Mouse (Mus musculus) embryonic facial prominence, embryonic 10.5 days (tissue): ENCODE data around the gene Gpkow. TPM values are rescaled to one million over a fixed set of nuclear protein-coding genes. Genes with fewer than 3 reads are reported as not detected.

Source experiments
- DNase-seq: peaks from one replicate; pipeline ENCODE4 v3.0.0-alpha.2; 2017; ENCODE audit warnings: low spot score
- H3K27ac ChIP-seq: fragments of 300-500 bp; sonication (generic); replicated peaks from 2 replicates; pipeline ENCODE4 v1.5.1; 2016; ENCODE audit warnings: mild to moderate bottlenecking
- H3K27me3 ChIP-seq: fragments of 300-500 bp; sonication (generic); replicated peaks from 2 replicates; pipeline ENCODE4 v1.6.1; 2016; ENCODE audit warnings: low read depth, mild to moderate bottlenecking; ENCODE audit not compliant: poor library complexity, severe bottlenecking
- H3K36me3 ChIP-seq: fragments of 300-500 bp; sonication (generic); replicated peaks from 2 replicates; pipeline ENCODE4 v1.6.1; 2016; ENCODE audit warnings: mild to moderate bottlenecking, moderate library complexity
- H3K4me1 ChIP-seq: fragments of 300-500 bp; sonication (generic); 2 replicates; pipeline ENCODE4 v1.6.1; 2016
- H3K4me3 ChIP-seq: fragments of 300-500 bp; sonication (generic); 2 replicates; pipeline ENCODE4 v1.5.1; 2016; ENCODE audit warnings: mild to moderate bottlenecking, moderate library complexity
- H3K9me3 ChIP-seq: fragments of 300-500 bp; sonication (generic); 2 replicates; pipeline ENCODE4 v1.6.1; 2016; ENCODE audit warnings: mild to moderate bottlenecking
- WGBS: fragments of 180-500 bp; shearing (Covaris S2); methylation state at CpG from one replicate; pipeline ENCODE4 v1.1.7; 2016; 5-methylcytosine and 5-hydroxymethylcytosine counted together
- polyA plus RNA-seq: library from polyadenylated mRNA; unstranded; fragments of >200 nt; fragmentation: Nextera tagmentation; extraction: Ambion mirVana; gene quantifications from 2 replicates; pipeline ENCODE4 v1.2.1, GENCODE M21; 2016

Gpkow gene
- polyA plus RNA-seq, 1 experiment from 2014 or later = 40.2 TPM

- peaks cover 4% of the 10 kb centered on the region; the same call in 1 of the 2 replicates for H3K9me3 ChIP-seq
- peak; percentile 12 for DNase-seq
- whole genome bisulfite sequencing = 59% methylated on average over 6 of the region's 6 CpGs
- peaks cover 21% of the 10 kb centered on the region; the same call in 1 of the 2 replicates for H3K27me3 ChIP-seq
- no peak overlapping the region for H3K27ac ChIP-seq
- H3K4me3 ChIP-seq = no peak overlapping the region
- H3K4me1 ChIP-seq = peaks cover 18% of the 10 kb centered on the region
- H3K36me3 ChIP-seq = peaks cover 7% of the 10 kb centered on the region; the same call in 1 of the 2 replicates
Measured at GRCm38 (mm10) chrX:7672739-7673138, 24.2 kb upstream of the Gpkow start.

DNA sequence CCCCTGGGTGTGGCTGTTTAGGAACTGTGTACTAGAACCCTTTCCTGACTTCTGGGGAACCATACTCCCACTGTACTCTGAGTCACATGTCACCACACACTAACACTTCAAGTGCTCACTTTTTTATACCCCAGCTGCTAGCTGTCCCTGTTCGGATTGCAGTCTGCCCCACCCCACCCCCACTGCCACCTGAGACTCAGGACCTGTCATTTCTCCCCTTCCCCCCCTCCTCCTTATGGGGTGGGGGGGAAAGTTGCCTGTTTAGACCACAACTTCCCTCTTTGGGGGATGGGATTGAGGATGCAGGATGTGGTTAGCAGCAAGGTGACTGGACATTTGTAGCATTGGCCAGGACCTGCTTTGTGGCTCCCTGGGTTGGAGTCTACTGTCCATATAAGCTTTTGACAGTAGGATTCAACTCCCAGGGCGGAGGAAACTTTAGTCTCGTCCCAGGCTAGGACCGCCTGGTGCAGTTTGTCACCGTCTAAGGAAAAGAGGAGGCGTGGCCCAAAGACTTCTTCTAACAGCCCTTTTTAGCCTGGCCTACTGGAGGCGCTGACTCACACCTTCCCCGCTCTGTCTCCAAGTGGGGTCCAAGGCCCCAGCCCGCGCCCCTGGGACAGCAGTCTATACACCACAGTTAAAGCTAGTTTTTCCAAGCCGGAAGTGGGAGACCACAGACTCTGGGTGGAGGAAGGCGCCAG is 23.2 kb upstream of the Gpkow start:
- Histone ChIP-seq H3K27me3 (peaks cover 21% of the 10 kb centered on the region; the same call in 1 of the 2 replicates), H3K27ac (no peak overlapping the region), H3K4me3 (peak overlapping the region; percentile 41; the same call in 1 of the 2 replicates), H3K9me3 (peaks cover 4% of the 10 kb centered on the region; the same call in 1 of the 2 replicates), H3K36me3 (peaks cover 6% of the 10 kb centered on the region; the same call in 1 of the 2 replicates), H3K4me1 (peaks cover 18% of the 10 kb centered on the region)
- peak; percentile 18 for DNase-seq
- WGBS = 38% methylated on average over 12 of the region's 12 CpGs

DNA sequence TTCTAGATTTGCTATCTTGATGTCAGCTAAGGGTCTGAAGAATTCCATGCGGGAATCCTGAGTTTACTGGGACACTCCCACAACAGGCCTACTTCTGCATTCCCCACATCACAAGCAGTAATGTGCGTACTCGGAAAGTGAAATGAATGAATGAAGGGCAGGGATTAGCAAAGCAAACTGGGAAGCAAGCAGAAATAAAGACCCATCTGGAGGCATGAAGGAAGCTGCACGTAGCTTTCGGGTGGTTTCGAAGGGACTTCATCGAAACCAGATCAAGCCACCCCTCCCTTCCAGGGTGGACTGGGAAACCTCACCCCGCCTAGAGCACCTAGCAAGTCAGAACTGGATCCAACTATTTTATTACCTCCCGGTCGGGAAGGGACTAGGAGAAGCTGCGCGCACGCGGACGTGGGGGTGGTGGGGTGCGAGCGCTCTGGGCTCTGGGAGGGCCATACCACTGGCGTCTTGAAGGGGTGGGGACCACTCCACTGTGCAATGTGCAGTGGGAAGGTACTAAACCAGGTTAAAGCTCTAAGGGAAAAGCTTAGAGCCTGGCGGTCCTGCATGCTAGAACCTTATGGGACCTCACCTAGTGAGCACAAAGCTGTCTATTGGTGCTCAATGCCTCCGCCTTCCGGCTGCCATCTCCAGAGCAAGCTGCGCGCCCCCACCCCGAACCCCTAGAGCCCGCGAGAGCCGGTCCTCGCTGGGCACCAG is 22.5 kb upstream of the Gpkow start:
- peak overlapping the region; percentile 41 for H3K4me3 ChIP-seq
- H3K9me3 ChIP-seq = peaks cover 4% of the 10 kb centered on the region; the same call in 1 of the 2 replicates
- H3K27me3 ChIP-seq = peaks cover 21% of the 10 kb centered on the region; the same call in 1 of the 2 replicates
- WGBS = 32% methylated on average over 28 of the region's 28 CpGs
- peak overlapping the region; percentile 40; the same call in 1 of the 2 replicates for H3K27ac ChIP-seq
- peak; percentile 44 for DNase-seq
- peaks cover 18% of the 10 kb centered on the region for H3K4me1 ChIP-seq
- H3K36me3 ChIP-seq = no peaks in the 10 kb centered on the region

DNA sequence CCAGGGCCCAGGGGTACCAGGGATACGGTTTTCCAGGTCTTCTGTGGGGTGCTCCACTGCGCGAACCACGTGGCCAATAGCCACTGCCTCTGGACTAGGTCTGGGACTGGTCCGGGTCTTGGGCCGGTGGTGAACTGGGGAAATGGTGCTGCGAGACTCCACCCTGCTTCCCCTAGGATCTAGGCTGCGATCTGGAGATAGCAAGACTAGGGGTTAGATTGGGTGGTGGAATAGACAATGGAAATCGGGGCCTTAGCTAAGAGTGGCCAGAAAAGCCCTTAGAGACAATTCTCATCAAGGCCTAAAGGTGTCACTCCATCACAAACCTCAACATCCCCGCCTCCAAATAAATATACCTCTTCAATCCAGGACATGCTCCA is 21.9 kb upstream of the Gpkow start:
- H3K4me1 ChIP-seq = peaks cover 18% of the 10 kb centered on the region
- no peaks in the 10 kb centered on the region for H3K36me3 ChIP-seq
- peaks cover 21% of the 10 kb centered on the region; the same call in 1 of the 2 replicates for H3K27me3 ChIP-seq
- peaks cover 4% of the 10 kb centered on the region; the same call in 1 of the 2 replicates for H3K9me3 ChIP-seq
- DNase-seq = no peak
- H3K4me3 ChIP-seq = peak overlapping the region; percentile 41
- WGBS = 37% methylated on average over 10 of the region's 10 CpGs
- H3K27ac ChIP-seq = peak overlapping the region; percentile 40; the same call in 1 of the 2 replicates

DNA sequence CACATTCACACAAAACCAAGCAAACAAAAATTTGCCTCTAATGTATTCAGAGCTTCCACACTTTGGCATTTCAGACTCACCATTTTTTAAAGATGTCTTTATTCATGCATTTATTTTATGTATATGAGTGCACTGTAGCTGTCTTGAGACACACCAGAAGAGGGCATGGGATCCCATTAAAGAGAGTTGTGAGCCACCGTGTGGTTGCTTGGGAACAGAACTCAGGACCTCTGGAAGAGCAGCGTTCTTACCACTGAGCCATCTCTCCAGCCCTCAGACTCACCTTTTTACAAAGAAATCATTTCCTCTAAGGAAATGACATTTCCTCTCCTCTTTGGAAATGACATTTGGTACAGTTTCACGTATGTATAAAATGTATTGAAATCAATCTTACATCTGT is 17.9 kb upstream of the Gpkow start:
- Histone ChIP-seq H3K36me3 (no peaks in the 10 kb centered on the region), H3K27me3 (peaks cover 22% of the 10 kb centered on the region), H3K4me1 (peaks cover 6% of the 10 kb centered on the region; the same call in 1 of the 2 replicates), H3K27ac (no peak overlapping the region), H3K9me3 (no peaks in the 10 kb centered on the region; the same call in 1 of the 2 replicates), H3K4me3 (no peak overlapping the region)
- DNase-seq = no peak
- WGBS = 43% methylated on average over 3 of the region's 3 CpGs

- Histone ChIP-seq H3K27me3 (peaks cover 17% of the 10 kb centered on the region; the same call in 1 of the 2 replicates), H3K27ac (no peak overlapping the region), H3K36me3 (no peaks in the 10 kb centered on the region), H3K9me3 (no peaks in the 10 kb centered on the region; the same call in 1 of the 2 replicates), H3K4me3 (peak overlapping the region; percentile 50), H3K4me1 (0 out of 2 replicates have a peak, but pooled peaks cover 3% of the 10 kb centered on the region)
- DNase-seq = peak; percentile 93
- WGBS = 20% methylated on average over 27 of the region's 27 CpGs
Measured at GRCm38 (mm10) chrX:7679405-7680056, 17.4 kb upstream of the Gpkow start.

- DNase-seq = no peak
- WGBS = 19% methylated on average over 12 of the region's 12 CpGs
Measured at GRCm38 (mm10) chrX:7680057-7680412, 16.9 kb upstream of the Gpkow start.

GRCm38 (mm10) chrX:7680864-7681263 is 16.1 kb upstream of the Gpkow start, which contains the start of gene Magix:
TSS of gene Magix (minus strand) at chrX:7681251.
- Histone ChIP-seq H3K27ac (no peak within 1 kb of the TSS), H3K4me3 (peak within 1 kb of the TSS; percentile 50)
- no peak for DNase-seq

More at GRCm38 (mm10) chrX:7680057-7680412, 16.9 kb upstream of the Gpkow start:
- Histone ChIP-seq H3K27ac (no peak overlapping the region), H3K36me3 (no peaks in the 10 kb centered on the region), H3K4me3 (peak overlapping the region; percentile 50), H3K4me1 (no peaks in the 10 kb centered on the region), H3K27me3 (peaks cover 13% of the 10 kb centered on the region; the same call in 1 of the 2 replicates), H3K9me3 (no peaks in the 10 kb centered on the region)

GRCm38 (mm10) chrX:7688321-7688720 is 8.6 kb upstream of the Gpkow start:
- no peak overlapping the region for H3K27ac ChIP-seq
- no peak for DNase-seq
- H3K4me3 ChIP-seq = no peak overlapping the region
- H3K4me1 ChIP-seq = no peaks in the 10 kb centered on the region
- H3K36me3 ChIP-seq = no peaks in the 10 kb centered on the region
- H3K9me3 ChIP-seq = no peaks in the 10 kb centered on the region
- H3K27me3 ChIP-seq = no peaks in the 10 kb centered on the region
- WGBS = 91% methylated on average over 2 of the region's 2 CpGs

More at GRCm38 (mm10) chrX:7680864-7681263, 16.1 kb upstream of the Gpkow start, which contains the start of gene Magix:
- Histone ChIP-seq H3K9me3 (no peaks in the 10 kb centered on the region), H3K27me3 (peaks cover 9% of the 10 kb centered on the region; the same call in 1 of the 2 replicates), H3K36me3 (no peaks in the 10 kb centered on the region), H3K4me1 (no peaks in the 10 kb centered on the region)
- 60% methylated on average over 14 of the region's 14 CpGs for WGBS

- Histone ChIP-seq H3K4me1 (no peaks in the 10 kb centered on the region), H3K27me3 (no peaks in the 10 kb centered on the region), H3K36me3 (no peaks in the 10 kb centered on the region), H3K27ac (no peak overlapping the region), H3K9me3 (no peaks in the 10 kb centered on the region), H3K4me3 (no peak overlapping the region)
- WGBS = 65% methylated on average over 3 of the region's 3 CpGs
- no peak for DNase-seq
Measured at GRCm38 (mm10) chrX:7690486-7690885, 6.4 kb upstream of the Gpkow start.

DNA sequence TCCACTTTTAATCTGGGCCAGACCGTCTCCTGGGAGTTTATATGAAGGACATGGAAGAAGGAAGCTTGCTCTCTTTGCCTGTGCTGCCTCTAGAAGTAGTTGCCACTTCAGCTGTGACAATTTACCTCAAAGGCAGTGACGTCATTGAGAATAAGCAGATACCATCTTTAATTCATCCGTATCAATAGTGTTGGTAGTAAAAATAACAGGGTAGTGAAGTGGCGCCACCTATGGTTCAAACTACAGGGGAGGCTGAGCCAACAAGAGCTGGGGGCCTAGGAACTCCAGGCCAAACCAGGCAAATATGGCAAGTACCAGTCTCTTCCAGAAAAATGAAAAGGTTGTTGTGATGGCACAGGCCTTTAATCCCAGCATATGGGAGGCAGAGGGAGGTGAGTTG is 4.1 kb upstream of the Gpkow start:
- Histone ChIP-seq H3K9me3 (no peaks in the 10 kb centered on the region), H3K27me3 (no peaks in the 10 kb centered on the region), H3K27ac (no peak overlapping the region), H3K4me3 (no peak overlapping the region), H3K4me1 (no peaks in the 10 kb centered on the region), H3K36me3 (no peaks in the 10 kb centered on the region)
- 40% methylated on average over 4 of the region's 4 CpGs for WGBS
- peak; percentile 10 for DNase-seq

DNA sequence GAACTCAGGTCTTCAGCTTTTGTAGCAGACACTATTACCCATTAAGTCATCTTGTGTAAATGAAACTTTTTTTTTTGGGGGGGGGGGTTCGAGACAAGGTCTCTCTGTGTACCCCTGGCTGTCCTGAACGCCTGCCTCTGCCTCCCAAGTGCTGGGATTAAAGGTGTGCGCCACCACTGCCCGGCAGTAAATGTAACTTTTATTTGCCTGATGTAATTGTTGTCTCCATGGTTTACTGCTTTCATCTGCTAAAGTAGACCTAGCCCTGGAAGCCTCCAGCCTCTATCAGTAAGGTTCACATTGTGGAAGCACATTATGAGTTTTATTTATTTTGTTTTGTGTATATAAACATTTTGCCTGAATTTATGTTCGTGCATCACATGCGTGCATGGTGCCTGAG is 411 bp upstream of the Gpkow start:
- 45% methylated on average over 6 of the region's 6 CpGs for WGBS
- H3K4me1 ChIP-seq = 0 out of 2 replicates have a peak, but pooled peaks cover 2% of the 10 kb centered on the region
- no peak for DNase-seq
- peak overlapping the region; percentile 65 for H3K4me3 ChIP-seq
- no peaks in the 10 kb centered on the region for H3K27me3 ChIP-seq
- no peaks in the 10 kb centered on the region for H3K9me3 ChIP-seq
- no peak overlapping the region for H3K27ac ChIP-seq
- peaks cover 33% of the 10 kb centered on the region for H3K36me3 ChIP-seq
